8 mouse cellular contexts compared by ENCODE assay signal in the genomic region with DNA sequence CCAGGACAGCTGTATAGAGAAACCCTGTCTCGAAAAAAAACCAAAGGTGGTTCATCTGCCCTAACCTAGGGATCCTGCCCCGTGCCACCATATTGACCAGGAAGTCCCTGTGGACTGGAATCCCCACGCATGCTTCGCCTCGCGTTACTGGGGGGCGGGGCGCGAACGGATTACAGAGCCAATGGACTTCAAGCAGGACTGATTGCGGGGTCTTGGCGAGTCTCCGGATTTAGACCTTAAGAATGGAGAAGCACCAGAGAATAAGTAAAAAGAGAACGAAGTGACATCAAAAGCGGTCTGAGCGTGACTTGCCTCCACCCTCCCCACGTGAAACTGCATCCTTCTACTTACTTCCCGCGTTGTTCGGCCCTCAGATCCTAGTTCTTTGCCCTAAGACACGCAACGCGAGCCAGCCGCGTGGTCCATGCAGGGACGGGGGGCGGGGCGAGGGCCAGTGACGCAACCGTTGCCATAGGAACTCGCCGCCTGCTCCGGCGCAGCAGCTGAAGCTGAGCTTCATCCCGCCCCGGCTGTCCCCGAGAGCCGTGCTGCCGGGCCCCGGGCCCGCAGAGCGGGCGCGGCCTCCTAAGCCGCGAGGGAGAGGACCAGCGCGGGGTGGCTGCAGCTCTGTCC. TPM values are rescaled to one million over a fixed set of nuclear protein-coding genes. Genes with fewer than 3 reads are reported as not detected.
DNase-seq lines count a peak whose midpoint lies in the region; ATAC-seq and TF ChIP-seq lines count a peak whose summit lies in the region.

Lrrc73 (plus strand) TSS at position 80 of the 633 bp plus-strand sequence.

- no peaks in the 10 kb centered on the region for H3K27me3 ChIP-seq in MEL (ENCODE audit: control insufficient read depth in 1 of 2, insufficient read depth in 2 of 2, low read length in 2 of 2)
- H3K27me3 ChIP-seq in forebrain, embryonic 16.5 days (replicated peaks; ENCODE audit: control insufficient read depth, insufficient read depth, low read length), result 0 out of 2 replicates have a peak, but pooled peaks cover 4% of the 10 kb centered on the region
- H3K27me3 ChIP-seq in lung, embryonic 14.5 days (ENCODE audit: insufficient read depth, low read length), result peaks cover 18% of the 10 kb centered on the region

- H3K4me1 ChIP-seq in MEL (ENCODE audit: control insufficient read depth in 1 of 2, insufficient read depth in 2 of 2, low read length in 2 of 2), result peaks cover 0 to 15% of the 10 kb centered on the region in 2 experiments; a peak in 2 of 4 replicates
- peaks cover 29% of the 10 kb centered on the region for H3K4me1 ChIP-seq in forebrain, embryonic 16.5 days (replicated peaks; ENCODE audit: control insufficient read depth, insufficient read depth, low read length)
- H3K4me1 ChIP-seq in lung, embryonic 14.5 days (ENCODE audit: insufficient read depth), result no peaks in the 10 kb centered on the region

- ATAC-seq in forebrain, embryonic 16.5 days, result peak; percentile 94
- peak; percentile 83 for ATAC-seq in lung, embryonic 14.5 days (ENCODE audit: insufficient read depth)
- peak; percentile 59 for ATAC-seq in neutrophil, adult 5-6 weeks (ENCODE audit: extremely low read depth, insufficient number of reproducible peaks, low FRiP score, poor library complexity, severe bottlenecking)

- intact Hi-C loops in heart, postnatal 36 days (cut with DNase I), result loop anchor here (5.0 kb wide), 1 partner anchor 521 kb away; the partner anchor contains the start of gene 1600014C23Rik

- peaks cover 0 to 4% of the 10 kb centered on the region in 2 experiments; a peak in 2 of 4 replicates for H3K36me3 ChIP-seq in MEL (ENCODE audit: control insufficient read depth in 1 of 2, insufficient read depth in 2 of 2, low read length in 2 of 2)
- peaks cover 20% of the 10 kb centered on the region for H3K36me3 ChIP-seq in forebrain, embryonic 16.5 days (ENCODE audit: control insufficient read depth, insufficient read depth)
- peaks cover 53% of the 10 kb centered on the region for H3K36me3 ChIP-seq in lung, embryonic 14.5 days (ENCODE audit: insufficient read depth)

- WGBS in forebrain, embryonic 16.5 days, result 2% methylated on average over 46 of the region's 48 CpGs
- WGBS in lung, embryonic 14.5 days, result 2% methylated on average over 48 of the region's 48 CpGs

- peak within 1 kb of the TSS; percentile 64 to 66 for H3K4me3 ChIP-seq in MEL (ENCODE audit: control insufficient read depth in 1 of 2, insufficient read depth in 1 of 2, low read depth in 2 of 2, low read length in 2 of 2)
- peak within 1 kb of the TSS; percentile 92 for H3K4me3 ChIP-seq in forebrain, embryonic 16.5 days (replicated peaks; ENCODE audit: low read length)
- H3K4me3 ChIP-seq in lung, embryonic 14.5 days (ENCODE audit: low read depth, low read length), result peak within 1 kb of the TSS; percentile 65

- no peak for TF ChIP-seq RAD21 in MEL (IDR thresholded peaks at IDR 0.05; ENCODE audit: low read depth, low read length)

- TF ChIP-seq EP300 in MEL (IDR thresholded peaks at IDR 0.05; ENCODE audit: low read depth in 1 of 2, low read length in 2 of 2), result no peak

- H3K9me3 ChIP-seq in MEL (replicated peaks; ENCODE audit: insufficient read depth, low read length), result no peaks in the 10 kb centered on the region
- H3K9me3 ChIP-seq in forebrain, embryonic 16.5 days (ENCODE audit: control insufficient read depth, low read length), result no peaks in the 10 kb centered on the region
- H3K9me3 ChIP-seq in lung, embryonic 14.5 days (ENCODE audit: low read depth, low read length), result 0 out of 2 replicates have a peak, but pooled peaks cover 3% of the 10 kb centered on the region

- DNase-seq in MEL (ENCODE audit: low read depth, low spot score), result peak; percentile 91
- peak; percentile 93 to 94 for DNase-seq in cerebellum, adult 18-20 months
- peak; percentile 91 to 95 for DNase-seq in heart, postnatal 36 days
- DNase-seq in layer of hippocampus, adult 8-10 months (ENCODE audit: low spot score in 2 of 2), result peak; percentile 88 to 91
- peak; percentile 95 for DNase-seq in lung, embryonic 14.5 days
- DNase-seq in testis, postnatal 14 days (ENCODE audit: low spot score), result peak; percentile 88

- TF ChIP-seq POLR2A in MEL (IDR thresholded peaks at IDR 0.05; ENCODE audit: control insufficient read depth in 1 of 2, insufficient read depth in 1 of 2, low read depth in 1 of 2, low read length in 2 of 2, poor library complexity in 1 of 2), result 0 out of 4 replicates have a peak, but pooled peaks of 1 of the 2 experiments have one; percentile 18

- no peak for TF ChIP-seq CTCF in MEL (IDR thresholded peaks at IDR 0.05 in 2 of 3, conservative IDR thresholded peaks at IDR 0.05 in 1 of 3; ENCODE audit: control insufficient read depth in 1 of 3, insufficient read depth in 1 of 3, low read depth in 2 of 3, low read length in 3 of 3, poor library complexity in 1 of 3, severe bottlenecking in 1 of 3)
- no peak for TF ChIP-seq CTCF in lung, embryonic 14.5 days (IDR thresholded peaks at IDR 0.05; ENCODE audit: low read depth)

- H3K79me2 ChIP-seq in MEL (ENCODE audit: control insufficient read depth, insufficient read depth, low read length, poor library complexity), result peaks cover 7% of the 10 kb centered on the region

- peak within 1 kb of the TSS; percentile 62 for H3K9ac ChIP-seq in MEL (ENCODE audit: control insufficient read depth, low read depth, low read length, poor library complexity, severe bottlenecking)
- peak within 1 kb of the TSS; percentile 84 for H3K9ac ChIP-seq in forebrain, embryonic 16.5 days (replicated peaks; ENCODE audit: low read depth, low read length)
- peak within 1 kb of the TSS; percentile 48 for H3K9ac ChIP-seq in lung, embryonic 14.5 days

- peak within 1 kb of the TSS; percentile 15 for H3K27ac ChIP-seq in MEL (ENCODE audit: control insufficient read depth, low read depth, low read length)
- H3K27ac ChIP-seq in forebrain, embryonic 16.5 days (ENCODE audit: low read length), result peak within 1 kb of the TSS; percentile 78
- H3K27ac ChIP-seq in lung, embryonic 14.5 days (ENCODE audit: low read depth), result no peak within 1 kb of the TSS

- H3K4me2 ChIP-seq in forebrain, embryonic 16.5 days (ENCODE audit: low read length), result peak within 1 kb of the TSS; percentile 96
- H3K4me2 ChIP-seq in lung, embryonic 14.5 days, result peak within 1 kb of the TSS; percentile 100

TF ChIP-seq in MEL, 35 proteins besides CTCF, POLR2A, EP300 and RAD21 (continues in another document):
- TF ChIP-seq NELFE (IDR thresholded peaks at IDR 0.05; ENCODE audit: low read depth, low read length), result no peak; the same call in 1 of the 2 replicates
- no peak for TF ChIP-seq ZKSCAN1 (IDR thresholded peaks at IDR 0.05; ENCODE audit: low read depth, low read length)
- TF ChIP-seq NRF1 (IDR thresholded peaks at IDR 0.05; ENCODE audit: insufficient read depth, low read depth, low read length, poor library complexity, severe bottlenecking), result peak; percentile 46; the same call in 1 of the 2 replicates
- TF ChIP-seq POLR2AphosphoS5 (IDR thresholded peaks at IDR 0.05; ENCODE audit: borderline replicate concordance, low read depth, low read length), result no peak
- no peak for TF ChIP-seq SMC3 (IDR thresholded peaks at IDR 0.05; ENCODE audit: low read depth, low read length)
- peak; percentile 98 for TF ChIP-seq MXI1 (IDR thresholded peaks at IDR 0.05; ENCODE audit: low read depth, low read length)
- no peak for TF ChIP-seq BHLHE40 (IDR thresholded peaks at IDR 0.05; ENCODE audit: borderline replicate concordance, low read depth, low read length)
- peak; percentile 88 for TF ChIP-seq MAX (IDR thresholded peaks at IDR 0.05; ENCODE audit: low read length)
- TF ChIP-seq SIN3A (IDR thresholded peaks at IDR 0.05; ENCODE audit: low read length), result peak; percentile 89
- TF ChIP-seq E2F4 (IDR thresholded peaks at IDR 0.05; ENCODE audit: borderline replicate concordance, low read depth, low read length), result no peak; the same call in 1 of the 2 replicates
- no peak for TF ChIP-seq ZC3H11A (IDR thresholded peaks at IDR 0.05; ENCODE audit: low read depth, low read length)
- no peak for TF ChIP-seq KAT2A (conservative IDR thresholded peaks at IDR 0.05; ENCODE audit: low read depth, low read length)
- no peak for TF ChIP-seq MAFK (IDR thresholded peaks at IDR 0.05; ENCODE audit: borderline replicate concordance, low read depth, low read length)
- TF ChIP-seq MYC (IDR thresholded peaks at IDR 0.05; ENCODE audit: low read depth, low read length), result peak; percentile 92
- peak; percentile 32; the same call in 1 of the 2 replicates for TF ChIP-seq HCFC1 (IDR thresholded peaks at IDR 0.05; ENCODE audit: low read depth, low read length)
- no peak for TF ChIP-seq POLR2AphosphoS2 (IDR thresholded peaks at IDR 0.05; ENCODE audit: low read length)
- no peak for TF ChIP-seq GATA1 (IDR thresholded peaks at IDR 0.05; ENCODE audit: low read depth, low read length)
- peak; percentile 68 for TF ChIP-seq ELF1 (IDR thresholded peaks at IDR 0.05; ENCODE audit: low read depth, low read length)
- TF ChIP-seq JUND (IDR thresholded peaks at IDR 0.05; ENCODE audit: low read depth, low read length), result no peak
- no peak for TF ChIP-seq ZNF384 (IDR thresholded peaks at IDR 0.05; ENCODE audit: low read depth, low read length)
- no peak for TF ChIP-seq TCF12 (IDR thresholded peaks at IDR 0.05; ENCODE audit: low read depth, low read length)
- no peak for TF ChIP-seq MYB (IDR thresholded peaks at IDR 0.05; ENCODE audit: low read depth, low read length)
- no peak for TF ChIP-seq UBTF (IDR thresholded peaks at IDR 0.05; ENCODE audit: borderline replicate concordance, insufficient read depth, low read depth, low read length)
- no peak for TF ChIP-seq ZMIZ1 (IDR thresholded peaks at IDR 0.05; ENCODE audit: low read depth, low read length)
- no peak for TF ChIP-seq TAL1 (IDR thresholded peaks at IDR 0.05; ENCODE audit: low read length)
- no peak for TF ChIP-seq GABPA (IDR thresholded peaks at IDR 0.05; ENCODE audit: low read depth, low read length)
- no peak for TF ChIP-seq MEF2A (IDR thresholded peaks at IDR 0.05; ENCODE audit: extremely low read depth, insufficient replicate concordance, low read depth, low read length, poor library complexity, severe bottlenecking)
- no peak for TF ChIP-seq MAZ (IDR thresholded peaks at IDR 0.05; ENCODE audit: low read depth, low read length)
- no peak for TF ChIP-seq ETS1 (IDR thresholded peaks at IDR 0.05; ENCODE audit: low read depth, low read length)

RNA-seq across cellular contexts. Expression of gene Lrrc73, which starts in this region (rescaled TPM):
- 0.72 and 1.2 TPM in 2 replicates for total RNA-seq in MEL (2012; rRNA removed)
- 1 to 10 TPM in 1 of 2 experiments, not detected in 1; 3.5 TPM for polyA plus RNA-seq in MEL (2012; ENCODE audit: insufficient read depth in 1 of 2, insufficient read length in 2 of 2, low read depth in 1 of 2, low replicate concordance in 2 of 2, missing spikeins in 1 of 2)
- 9.6 and 12.6 TPM in 2 replicates for polyA plus RNA-seq in forebrain, embryonic 16.5 days (2015; fragmentation: Nextera tagmentation; extraction: Ambion mirVana)
- under 1 TPM; 0.22 to 0.30 TPM for total RNA-seq in heart, postnatal 36 days (2021)
- 10 to 100 TPM; 55.1 to 62.2 (median 58.1) TPM for total RNA-seq in layer of hippocampus, adult 8-10 months (2022)
- 0.54 and 0.76 TPM in 2 replicates for polyA plus RNA-seq in lung, embryonic 14.5 days (2014; fragmentation: Nextera tagmentation; extraction: Ambion mirVana)
- 0.74 and 1.3 TPM in 2 replicates for total RNA-seq in neutrophil, adult 5-6 weeks (2017)

Comparison
In these comparisons a context has a peak if more than half of its experiments do, and no peak if none do; other contexts are left out.
1. RNA of gene Lrrc73 (total RNA-seq): 55.1 to 62.2 TPM in layer of hippocampus, adult 8-10 months; 0.74 to 1.3 TPM in neutrophil, adult 5-6 weeks, 0.72 to 1.2 TPM in MEL and 0.22 to 0.30 TPM in heart, postnatal 36 days; every median in the first group is over 10 times any median in the second.
2. Peak in DNase-seq in heart, postnatal 36 days; RNA of the gene not detected or under 1 TPM.
3. Peak in DNase-seq, ATAC-seq, H3K4me3 ChIP-seq, H3K9ac ChIP-seq and H3K4me2 ChIP-seq in lung, embryonic 14.5 days; RNA of the gene not detected or under 1 TPM.
4. Peak in every context shown above with its lines, with median percentiles within 50 percentile points of each other: DNase-seq, H3K4me3 ChIP-seq, H3K9ac ChIP-seq and ATAC-seq.